Mouse (Mus musculus) liver, postnatal 0 days (tissue): ENCODE data around the gene Catsperb.
"Not testable (repeated sequence)": the region's sequence is repeated elsewhere in the genome, so short reads cannot be mapped to it uniquely, and the experiment has no call there.

ENCODE experiments used
- CTCF ChIP-seq: sonication (generic); IDR thresholded peaks from 2 replicates; pipeline ENCODE4 v1.5.1; 2016; ENCODE audit warnings: antibody characterized with exemption, low read depth
- EP300 ChIP-seq: IDR thresholded peaks from 2 replicates; pipeline ENCODE4 v1.6.1; 2016; ENCODE audit warnings: antibody characterized with exemption, low read depth, mild to moderate bottlenecking

GRCm38 (mm10) chr12:101511326-101511725 is 106.9 kb downstream of the Catsperb start:
- TF ChIP-seq EP300, CTCF: not testable (repeated sequence)
